In genomic region chr5:65335298-65336074, GRCm38 (mm10) we compare ENCODE assay signal across 8 mouse cellular contexts. TPM values are rescaled to one million over a fixed set of nuclear protein-coding genes. Genes with fewer than 3 reads are reported as not detected.
DNase-seq lines count a peak whose midpoint lies in the region; ATAC-seq lines count a peak whose summit lies in the region.

TSS of gene Rfc1 (minus strand) at chr5:65335670.

- H3K9me3 ChIP-seq in hindbrain, embryonic 15.5 days: no peaks in the 10 kb centered on the region

- peak; percentile 98 for ATAC-seq in hindbrain, embryonic 15.5 days (ENCODE audit: low FRiP score, low read depth)

- H3K4me3 ChIP-seq in hindbrain, embryonic 15.5 days: peak within 1 kb of the TSS; percentile 79

- peak; percentile 89 for DNase-seq in T-cell, adult 2 months (ENCODE audit: low spot score)
- peak; percentile 82 to 84 for DNase-seq in cerebellum, postnatal 36 days
- DNase-seq in frontal cortex, postnatal 36 days (ENCODE audit: low spot score in 2 of 2): peak; percentile 88 to 93
- DNase-seq in left cerebral cortex, adult 11 months (ENCODE audit: low spot score): peak; percentile 86
- DNase-seq in lung, postnatal 4 days: peak; percentile 89 to 93
- peak; percentile 69 for DNase-seq in retina, postnatal 7 days (ENCODE audit: low read depth, low spot score)
- peak; percentile 80 for DNase-seq in urinary bladder, adult 2 months (ENCODE audit: low spot score)

- peaks cover 18% of the 10 kb centered on the region for H3K4me1 ChIP-seq in hindbrain, embryonic 15.5 days (replicated peaks)

- peak within 1 kb of the TSS; percentile 71 for H3K4me2 ChIP-seq in hindbrain, embryonic 15.5 days

- no peaks in the 10 kb centered on the region for H3K27me3 ChIP-seq in hindbrain, embryonic 15.5 days

- peak within 1 kb of the TSS; percentile 65 for H3K27ac ChIP-seq in hindbrain, embryonic 15.5 days (replicated peaks)

- peak within 1 kb of the TSS; percentile 77 for H3K9ac ChIP-seq in hindbrain, embryonic 15.5 days

- no peaks in the 10 kb centered on the region for H3K36me3 ChIP-seq in hindbrain, embryonic 15.5 days

- WGBS in hindbrain, embryonic 15.5 days: under 1% methylated on average over 65 of the region's 65 CpGs

RNA-seq across cellular contexts. Expression of gene Rfc1, which starts in this region (rescaled TPM):
- polyA plus RNA-seq in hindbrain, embryonic 15.5 days (2015; fragmentation: Nextera tagmentation; extraction: Ambion mirVana): 29.9 and 37.4 TPM in 2 replicates
- polyA plus RNA-seq in urinary bladder, adult 2 months (2012; rRNA removed): 21.7 and 24.1 TPM in 2 replicates

Comparison
In these comparisons a context has a peak if more than half of its experiments do, and no peak if none do; other contexts are left out.
1. Peak in every context shown above with its lines: DNase-seq, ATAC-seq, H3K4me3 ChIP-seq and H3K27ac ChIP-seq.